Mouse (Mus musculus): ENCODE results near the gene Mkln1. TPM values are rescaled to one million over a fixed set of nuclear protein-coding genes. Genes with fewer than 3 reads are reported as not detected.
A peak's percentile ranks its signal among the peaks of the same experiment; 100 is the strongest.

Mkln1 gene
- polyA plus RNA-seq, 1 experiment, result 156 TPM

DNA sequence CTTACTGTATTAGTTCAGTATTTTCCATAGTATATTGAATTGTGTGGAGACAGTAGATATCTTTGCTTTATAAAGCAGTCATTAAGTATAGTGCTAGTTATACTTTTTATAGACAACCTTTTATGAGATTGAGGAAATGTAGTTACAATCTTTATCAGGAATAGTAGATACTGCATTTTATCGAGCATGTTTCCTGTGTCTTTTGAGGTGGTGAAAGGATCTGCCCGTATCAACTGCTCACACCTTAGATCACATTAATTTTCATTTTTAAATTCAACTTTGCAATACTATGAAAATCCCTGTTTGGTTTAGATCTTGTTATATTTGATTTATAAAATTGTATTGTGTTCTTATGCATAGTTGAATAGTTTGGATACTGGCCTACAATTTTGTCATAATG, 38.7 kb downstream of the Mkln1 start:
- Histone ChIP-seq H3K27ac (ENCODE audit: insufficient read depth, low read length) (no peak overlapping the region), H3K4me1 (ENCODE audit: control insufficient read depth, insufficient read depth, low read length) (no peaks in the 10 kb centered on the region), H3K4me3 (ENCODE audit: insufficient read depth, low read length) (no peak overlapping the region)
- TF ChIP-seq POLR2A (IDR thresholded peaks at IDR 0.05; ENCODE audit: low read depth, low read length), result no peak

DNA sequence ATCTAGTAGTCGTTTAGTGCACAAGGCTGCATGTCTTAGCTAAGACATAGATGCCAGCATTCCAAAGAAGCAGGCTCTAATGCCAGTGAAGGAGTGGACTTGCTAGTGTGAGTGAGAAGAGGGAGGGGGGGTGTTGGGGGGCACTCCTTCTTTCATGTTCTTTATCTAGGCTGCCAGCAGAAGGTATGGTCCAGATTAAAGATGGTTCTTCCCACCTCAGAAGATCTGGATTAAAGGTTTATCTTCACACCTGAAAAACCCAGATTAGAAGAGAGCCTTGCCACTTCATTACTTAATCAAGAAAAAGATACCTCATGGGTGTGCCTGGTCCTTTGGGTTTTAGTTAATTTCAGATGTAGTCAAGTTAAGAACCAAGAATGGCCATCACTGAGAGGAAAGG, 46.7 kb downstream of the Mkln1 start:
- Histone ChIP-seq H3K27ac (ENCODE audit: insufficient read depth, low read length) (no peak overlapping the region), H3K4me1 (ENCODE audit: control insufficient read depth, insufficient read depth, low read length) (no peaks in the 10 kb centered on the region), H3K4me3 (ENCODE audit: insufficient read depth, low read length) (no peak overlapping the region)
- TF ChIP-seq CTCF (IDR thresholded peaks at IDR 0.05; ENCODE audit: borderline replicate concordance, insufficient read depth, low read length) (no peak), POLR2A (IDR thresholded peaks at IDR 0.05; ENCODE audit: low read depth, low read length) (no peak)

DNA sequence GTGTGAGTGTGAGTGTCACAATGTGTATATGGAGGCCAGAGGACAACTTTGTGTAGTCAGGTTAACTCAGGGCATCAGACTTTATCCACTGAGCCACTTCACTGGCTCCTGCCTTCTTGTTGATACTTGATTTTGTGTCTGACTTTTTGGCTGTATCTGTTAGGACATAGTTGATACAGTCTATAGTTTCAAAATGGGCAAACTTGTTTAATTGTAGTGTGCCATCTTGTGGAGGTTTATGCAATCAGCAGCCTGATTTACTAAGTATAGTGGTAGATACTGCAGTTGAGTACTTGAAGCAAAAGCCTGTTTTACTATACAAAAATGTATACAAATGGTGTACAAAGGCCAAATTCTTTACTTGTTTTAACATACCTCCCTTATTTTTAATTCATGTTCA, 55.2 kb downstream of the Mkln1 start:
- TF ChIP-seq CTCF (IDR thresholded peaks at IDR 0.05; ENCODE audit: borderline replicate concordance, insufficient read depth, low read length), result no peak
- no peak for TF ChIP-seq POLR2A (IDR thresholded peaks at IDR 0.05; ENCODE audit: low read depth, low read length)
- Histone ChIP-seq H3K27ac (ENCODE audit: insufficient read depth, low read length) (no peak overlapping the region), H3K4me3 (ENCODE audit: insufficient read depth, low read length) (no peak overlapping the region), H3K4me1 (ENCODE audit: control insufficient read depth, insufficient read depth, low read length) (no peaks in the 10 kb centered on the region)

DNA sequence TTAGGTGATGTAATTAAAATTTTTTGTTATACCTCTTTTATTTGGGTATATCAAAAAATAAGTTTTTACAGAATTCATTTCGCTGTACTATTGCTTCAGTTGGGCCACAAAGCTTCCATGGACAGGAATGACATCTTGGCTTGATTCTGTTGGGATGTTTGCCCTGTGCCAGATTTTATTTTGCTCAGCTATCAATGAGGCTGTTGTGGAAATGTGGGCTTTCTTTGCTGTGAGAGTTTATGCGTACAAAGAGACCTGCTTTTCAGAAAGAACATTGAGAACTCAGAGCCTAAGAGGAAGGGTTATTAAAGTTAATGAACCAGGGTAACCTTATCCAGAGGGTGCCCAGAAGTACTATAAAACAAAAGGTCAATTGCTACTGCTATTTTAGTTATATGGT, 56.8 kb downstream of the Mkln1 start:
- no peak overlapping the region for H3K27ac ChIP-seq (ENCODE audit: insufficient read depth, low read length)
- H3K4me3 ChIP-seq (ENCODE audit: insufficient read depth, low read length), result no peak overlapping the region
- H3K4me1 ChIP-seq (ENCODE audit: control insufficient read depth, insufficient read depth, low read length), result no peaks in the 10 kb centered on the region
- no peak for TF ChIP-seq POLR2A (IDR thresholded peaks at IDR 0.05; ENCODE audit: low read depth, low read length)

- no peaks in the 10 kb centered on the region for H3K4me1 ChIP-seq (ENCODE audit: control insufficient read depth, insufficient read depth, low read length)
Measured at GRCm38 (mm10) chr6:31456988-31457387, 58.5 kb downstream of the Mkln1 start.

GRCm38 (mm10) chr6:31469431-31469830, 70.9 kb downstream of the Mkln1 start:
- no peak for TF ChIP-seq POLR2A (IDR thresholded peaks at IDR 0.05; ENCODE audit: low read depth, low read length)
- TF ChIP-seq CTCF (IDR thresholded peaks at IDR 0.05; ENCODE audit: borderline replicate concordance, insufficient read depth, low read length), result no peak
- Histone ChIP-seq H3K27ac (ENCODE audit: insufficient read depth, low read length) (no peak overlapping the region), H3K4me1 (ENCODE audit: control insufficient read depth, insufficient read depth, low read length) (0 out of 2 replicates have a peak, but pooled peaks cover 2% of the 10 kb centered on the region), H3K4me3 (ENCODE audit: insufficient read depth, low read length) (no peak overlapping the region)

More at GRCm38 (mm10) chr6:31456988-31457387, 58.5 kb downstream of the Mkln1 start:
- TF ChIP-seq POLR2A (IDR thresholded peaks at IDR 0.05; ENCODE audit: low read depth, low read length) (no peak), CTCF (IDR thresholded peaks at IDR 0.05; ENCODE audit: borderline replicate concordance, insufficient read depth, low read length) (no peak)
- no peak overlapping the region for H3K4me3 ChIP-seq (ENCODE audit: insufficient read depth, low read length)
- no peak overlapping the region for H3K27ac ChIP-seq (ENCODE audit: insufficient read depth, low read length)

- no peak overlapping the region for H3K27ac ChIP-seq (ENCODE audit: insufficient read depth, low read length)
- no peak for TF ChIP-seq CTCF (IDR thresholded peaks at IDR 0.05; ENCODE audit: borderline replicate concordance, insufficient read depth, low read length)
- no peak for TF ChIP-seq POLR2A (IDR thresholded peaks at IDR 0.05; ENCODE audit: low read depth, low read length)
- peaks cover 3% of the 10 kb centered on the region; the same call in 1 of the 2 replicates for H3K4me1 ChIP-seq (ENCODE audit: control insufficient read depth, insufficient read depth, low read length)
- H3K4me3 ChIP-seq (ENCODE audit: insufficient read depth, low read length), result no peak overlapping the region
Measured at GRCm38 (mm10) chr6:31478221-31478620, 79.7 kb downstream of the Mkln1 start.

DNA sequence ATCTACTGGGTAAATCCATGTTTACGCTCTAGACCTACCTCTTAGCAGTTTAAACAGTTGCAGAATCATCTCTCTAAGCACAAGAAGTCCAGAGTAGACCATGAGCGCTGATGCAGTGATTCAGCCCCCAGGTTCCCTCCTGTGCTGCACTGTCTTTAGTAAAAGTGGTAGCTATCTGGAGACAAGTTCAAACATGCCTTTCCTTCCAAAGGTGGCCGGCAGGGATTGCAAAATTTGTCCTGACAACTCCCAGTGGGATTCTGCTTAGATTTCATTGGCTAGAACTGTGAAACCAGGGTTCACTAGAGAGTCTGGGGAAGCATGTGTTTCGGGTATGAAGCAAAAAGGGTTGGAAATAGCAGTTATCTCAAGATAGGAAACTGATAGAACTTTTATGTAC, 81.5 kb downstream of the Mkln1 start:
- TF ChIP-seq CTCF (IDR thresholded peaks at IDR 0.05; ENCODE audit: borderline replicate concordance, insufficient read depth, low read length), result no peak
- no peak for TF ChIP-seq POLR2A (IDR thresholded peaks at IDR 0.05; ENCODE audit: low read depth, low read length)
- Histone ChIP-seq H3K4me1 (ENCODE audit: control insufficient read depth, insufficient read depth, low read length) (peaks cover 3% of the 10 kb centered on the region; the same call in 1 of the 2 replicates), H3K27ac (ENCODE audit: insufficient read depth, low read length) (no peak overlapping the region), H3K4me3 (ENCODE audit: insufficient read depth, low read length) (no peak overlapping the region)

DNA sequence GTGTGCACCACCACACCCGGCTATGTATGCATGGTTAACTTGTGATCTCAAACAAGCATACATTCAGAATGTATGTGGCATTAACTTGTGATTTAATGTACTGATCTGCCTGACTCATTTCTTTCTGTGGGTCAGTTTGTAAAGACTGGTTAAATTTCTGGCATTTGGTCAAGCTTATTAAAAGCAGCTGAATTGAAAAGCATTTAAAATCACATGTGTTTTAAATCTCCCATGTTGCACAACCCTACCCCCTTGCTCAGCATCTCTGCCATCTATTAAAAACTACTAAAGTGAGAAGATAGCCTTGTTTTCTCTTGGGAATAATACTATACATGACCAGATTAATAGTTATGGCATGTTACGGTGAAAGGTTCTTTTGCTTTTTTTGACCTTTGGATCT, 88.1 kb downstream of the Mkln1 start:
- H3K27ac ChIP-seq (ENCODE audit: insufficient read depth, low read length), result peak overlapping the region; percentile 49; the same call in 1 of the 2 replicates
- H3K4me3 ChIP-seq (ENCODE audit: insufficient read depth, low read length), result no peak overlapping the region
- no peak for TF ChIP-seq CTCF (IDR thresholded peaks at IDR 0.05; ENCODE audit: borderline replicate concordance, insufficient read depth, low read length)
- H3K4me1 ChIP-seq (ENCODE audit: control insufficient read depth, insufficient read depth, low read length), result peaks cover 3% of the 10 kb centered on the region; the same call in 1 of the 2 replicates

GRCm38 (mm10) chr6:31489950-31490349, 91.4 kb downstream of the Mkln1 start:
- Histone ChIP-seq H3K4me3 (ENCODE audit: insufficient read depth, low read length) (no peak overlapping the region), H3K27ac (ENCODE audit: insufficient read depth, low read length) (no peak overlapping the region), H3K4me1 (ENCODE audit: control insufficient read depth, insufficient read depth, low read length) (peaks cover 3% of the 10 kb centered on the region; the same call in 1 of the 2 replicates)
- TF ChIP-seq POLR2A (IDR thresholded peaks at IDR 0.05; ENCODE audit: low read depth, low read length), result no peak
- TF ChIP-seq CTCF (IDR thresholded peaks at IDR 0.05; ENCODE audit: borderline replicate concordance, insufficient read depth, low read length), result no peak

DNA sequence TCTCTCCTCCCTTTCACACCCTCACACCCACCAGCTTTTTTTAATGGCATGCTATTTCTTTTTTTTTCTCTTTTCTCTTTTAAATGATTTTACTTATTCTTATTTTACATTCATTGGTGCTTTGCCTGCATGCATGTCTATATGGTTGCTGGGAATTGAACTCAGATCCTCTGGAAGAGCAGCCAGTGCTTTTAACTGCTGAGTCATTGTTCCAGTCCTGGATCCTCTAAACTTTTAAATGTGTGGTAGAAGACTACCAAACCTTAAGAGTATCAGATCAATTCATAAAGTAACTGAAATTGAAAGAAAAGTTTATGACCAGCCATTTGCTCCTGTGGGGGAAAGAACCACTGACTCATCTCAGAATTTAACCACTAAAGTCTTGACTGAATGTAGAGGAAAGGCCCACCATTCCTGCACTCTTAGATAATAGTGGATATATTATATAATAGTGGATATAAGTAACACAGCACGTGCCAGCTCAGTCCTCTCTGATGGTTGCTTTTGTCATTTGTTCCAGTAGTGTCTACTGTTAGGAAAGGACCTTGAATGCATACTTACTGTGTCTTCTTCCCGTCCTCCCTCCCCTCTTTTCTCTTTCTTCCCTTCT, 96.7 kb downstream of the Mkln1 start:
- H3K4me1 ChIP-seq (ENCODE audit: control insufficient read depth, insufficient read depth, low read length), result no peaks in the 10 kb centered on the region
- H3K4me3 ChIP-seq (ENCODE audit: insufficient read depth, low read length), result no peak overlapping the region
- TF ChIP-seq CTCF (IDR thresholded peaks at IDR 0.05; ENCODE audit: borderline replicate concordance, insufficient read depth, low read length) (no peak), POLR2A (IDR thresholded peaks at IDR 0.05; ENCODE audit: low read depth, low read length) (no peak)
- no peak overlapping the region for H3K27ac ChIP-seq (ENCODE audit: insufficient read depth, low read length)

Data from embryonic fibroblast, embryonic 13.5 days (primary cell).